Mouse (Mus musculus): ENCODE results near the gene Klhl7. TPM values are rescaled to one million over a fixed set of nuclear protein-coding genes. Genes with fewer than 3 reads are reported as not detected.

Klhl7 gene
- total and polyA plus RNA-seq, 3 experiments, result 13.5 to 19.7 TPM; not detected in 1

- H3K27ac ChIP-seq (ENCODE audit: control insufficient read depth, low read depth, low read length), result no peak overlapping the region
- no peaks in the 10 kb centered on the region for H3K4me1 ChIP-seq (ENCODE audit: control insufficient read depth in 1 of 2, insufficient read depth in 2 of 2, low read length in 2 of 2)
- peak; percentile 19 for DNase-seq (ENCODE audit: low read depth, low spot score)
- no peak overlapping the region for H3K9ac ChIP-seq (ENCODE audit: control insufficient read depth, low read depth, low read length, poor library complexity, severe bottlenecking)
- TF ChIP-seq NELFE (IDR thresholded peaks at IDR 0.05; ENCODE audit: low read depth, low read length), result no peak
- no peak for TF ChIP-seq RAD21 (IDR thresholded peaks at IDR 0.05; ENCODE audit: low read depth, low read length)
- no peak for TF ChIP-seq POLR2A (IDR thresholded peaks at IDR 0.05; ENCODE audit: control insufficient read depth in 1 of 2, insufficient read depth in 1 of 2, low read depth in 1 of 2, low read length in 2 of 2, poor library complexity in 1 of 2)
- no peak for TF ChIP-seq CHD1 (IDR thresholded peaks at IDR 0.05; ENCODE audit: low read depth, low read length)
- TF ChIP-seq SMC3 (IDR thresholded peaks at IDR 0.05; ENCODE audit: low read depth, low read length), result no peak
- no peak for TF ChIP-seq USF2 (IDR thresholded peaks at IDR 0.05; ENCODE audit: borderline replicate concordance in 1 of 2, insufficient read depth in 1 of 2, low read depth in 1 of 2, low read length in 2 of 2)
- no peak for TF ChIP-seq MAX (IDR thresholded peaks at IDR 0.05; ENCODE audit: low read length)
- no peak for TF ChIP-seq MAFK (IDR thresholded peaks at IDR 0.05; ENCODE audit: borderline replicate concordance, low read depth, low read length)
- TF ChIP-seq MYB (IDR thresholded peaks at IDR 0.05; ENCODE audit: low read depth, low read length), result no peak
- no peak for TF ChIP-seq ZMIZ1 (IDR thresholded peaks at IDR 0.05; ENCODE audit: low read depth, low read length)
- no peak for TF ChIP-seq TCF12 (IDR thresholded peaks at IDR 0.05; ENCODE audit: low read depth, low read length)
- TF ChIP-seq TAL1 (IDR thresholded peaks at IDR 0.05; ENCODE audit: low read length), result no peak
- TF ChIP-seq MYC (IDR thresholded peaks at IDR 0.05; ENCODE audit: low read depth, low read length), result no peak
- TF ChIP-seq GATA1 (IDR thresholded peaks at IDR 0.05; ENCODE audit: low read depth, low read length), result no peak
- TF ChIP-seq ZC3H11A (IDR thresholded peaks at IDR 0.05; ENCODE audit: low read depth, low read length), result no peak
- no peaks in the 10 kb centered on the region for H3K9me3 ChIP-seq (replicated peaks; ENCODE audit: insufficient read depth, low read length)
- H3K79me2 ChIP-seq (ENCODE audit: control insufficient read depth, insufficient read depth, low read length, poor library complexity), result no peaks in the 10 kb centered on the region
- H3K27me3 ChIP-seq (ENCODE audit: control insufficient read depth in 1 of 2, insufficient read depth in 2 of 2, low read length in 2 of 2), result no peaks in the 10 kb centered on the region
- no peak overlapping the region for H3K4me3 ChIP-seq (ENCODE audit: control insufficient read depth in 1 of 2, insufficient read depth in 1 of 2, low read depth in 2 of 2, low read length in 2 of 2)
- H3K36me3 ChIP-seq (ENCODE audit: control insufficient read depth in 1 of 2, insufficient read depth in 2 of 2, low read length in 2 of 2), result peaks cover 0 to 5% of the 10 kb centered on the region in 2 experiments; a peak in 2 of 4 replicates
Observed at GRCm38 (mm10) chr5:24152199-24152598, 51.8 kb downstream of the Klhl7 start.

DNA sequence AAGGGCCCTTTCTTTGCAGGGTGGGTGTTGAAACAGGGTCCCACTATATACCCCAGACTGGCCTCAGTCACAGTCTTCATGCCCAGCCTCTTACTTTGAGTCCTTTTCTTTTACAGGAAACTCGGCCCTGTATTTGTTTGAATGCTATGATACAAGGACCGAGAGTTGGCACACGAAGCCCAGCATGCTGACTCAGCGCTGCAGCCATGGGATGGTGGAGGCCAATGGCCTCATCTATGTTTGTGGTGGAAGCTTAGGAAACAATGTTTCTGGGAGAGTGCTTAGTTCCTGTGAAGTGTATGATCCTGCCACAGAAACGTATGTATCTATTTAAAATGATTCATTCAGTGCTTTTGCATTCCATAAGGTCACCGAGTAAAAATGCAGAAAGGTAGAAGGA is 56.4 kb downstream of the Klhl7 start:
- Histone ChIP-seq H3K4me1 (ENCODE audit: control insufficient read depth in 1 of 2, insufficient read depth in 2 of 2, low read length in 2 of 2) (no peaks in the 10 kb centered on the region), H3K9me3 (replicated peaks; ENCODE audit: insufficient read depth, low read length) (no peaks in the 10 kb centered on the region), H3K79me2 (ENCODE audit: control insufficient read depth, insufficient read depth, low read length, poor library complexity) (no peaks in the 10 kb centered on the region), H3K36me3 (ENCODE audit: control insufficient read depth in 1 of 2, insufficient read depth in 2 of 2, low read length in 2 of 2) (peaks cover 0 to 3% of the 10 kb centered on the region in 2 experiments; a peak in 2 of 4 replicates), H3K4me3 (ENCODE audit: control insufficient read depth in 1 of 2, insufficient read depth in 1 of 2, low read depth in 2 of 2, low read length in 2 of 2) (no peak overlapping the region), H3K9ac (ENCODE audit: control insufficient read depth, low read depth, low read length, poor library complexity, severe bottlenecking) (no peak overlapping the region), H3K27ac (ENCODE audit: control insufficient read depth, low read depth, low read length) (no peak overlapping the region), H3K27me3 (ENCODE audit: control insufficient read depth in 1 of 2, insufficient read depth in 2 of 2, low read length in 2 of 2) (no peaks in the 10 kb centered on the region)
- no peak for DNase-seq (ENCODE audit: low read depth, low spot score)
- TF ChIP-seq MAFK (IDR thresholded peaks at IDR 0.05; ENCODE audit: borderline replicate concordance, low read depth, low read length) (peak; percentile 72), CHD2 (IDR thresholded peaks at IDR 0.05; ENCODE audit: low read length) (no peak)
